Mouse (Mus musculus) cerebellum, adult 8-10 months (tissue): ENCODE results near the gene Mgam.
"Not testable (repeated sequence)": the region's sequence is repeated elsewhere in the genome, so short reads cannot be mapped to it uniquely, and the experiment has no call there.

Experiments used
- DNase-seq: peaks from one replicate; pipeline ENCODE4 v3.0.0; 2022

The Mgam gene

GRCm38 (mm10) chr6:40739545-40739944 lies 110.9 kb downstream of the Mgam start:
- no peak for DNase-seq

GRCm38 (mm10) chr6:40749030-40749429 lies 120.4 kb downstream of the Mgam start:
- not testable (repeated sequence) for DNase-seq

GRCm38 (mm10) chr6:40755948-40756347 lies 127.3 kb downstream of the Mgam start:
- no peak for DNase-seq

- DNase-seq = not testable (repeated sequence)
These were observed 128.7 kb downstream of the Mgam start for GRCm38 (mm10) chr6:40757346-40757745.

- no peak for DNase-seq
These were observed 146.0 kb downstream of the Mgam start for GRCm38 (mm10) chr6:40774656-40775055.

GRCm38 (mm10) chr6:40778458-40778857 lies 149.8 kb downstream of the Mgam start:
- DNase-seq = no peak

- no peak for DNase-seq
These were observed 155.0 kb downstream of the Mgam start for GRCm38 (mm10) chr6:40783637-40784036.

GRCm38 (mm10) chr6:40784378-40784777 lies 155.7 kb downstream of the Mgam start:
- no peak for DNase-seq

GRCm38 (mm10) chr6:40795077-40795812 lies 166.6 kb downstream of the Mgam start:
- no peak for DNase-seq

- no peak for DNase-seq
These were observed 189.7 kb downstream of the Mgam start for GRCm38 (mm10) chr6:40818237-40818902.
